8 mouse cellular contexts compared by ENCODE assay signal in genomic region chr9:45504977-45505376, GRCm38 (mm10).
DNase-seq lines count a peak whose midpoint lies in the region; ATAC-seq lines count a peak whose summit lies in the region.

No protein-coding gene starts in this region.

- H3K27me3 ChIP-seq in forebrain, embryonic 12.5 days: peaks cover 6% of the 10 kb centered on the region; the same call in 1 of the 2 replicates
- H3K27me3 ChIP-seq in forebrain, embryonic 11.5 days (ENCODE audit: control insufficient read depth, insufficient read depth, low read length): no peaks in the 10 kb centered on the region

- H3K4me1 ChIP-seq in forebrain, embryonic 12.5 days: peaks cover 50% of the 10 kb centered on the region
- H3K4me1 ChIP-seq in forebrain, embryonic 11.5 days (replicated peaks; ENCODE audit: control insufficient read depth, insufficient read depth, low read length): peaks cover 21% of the 10 kb centered on the region

- peak overlapping the region; percentile 19; the same call in 1 of the 2 replicates for H3K27ac ChIP-seq in forebrain, embryonic 12.5 days
- no peak overlapping the region for H3K27ac ChIP-seq in forebrain, embryonic 11.5 days (ENCODE audit: low read depth, low read length)

- no peaks in the 10 kb centered on the region for H3K9me3 ChIP-seq in forebrain, embryonic 12.5 days
- H3K9me3 ChIP-seq in forebrain, embryonic 11.5 days (ENCODE audit: control insufficient read depth, low read length): no peaks in the 10 kb centered on the region

- no peak for ATAC-seq in forebrain, embryonic 12.5 days (ENCODE audit: low FRiP score)
- ATAC-seq in forebrain, embryonic 11.5 days (replicated peaks; ENCODE audit: low FRiP score): no peak

- DNase-seq in forebrain, embryonic 11.5 days (ENCODE audit: low spot score): no peak
- DNase-seq in Muller cell, postnatal 12 days (ENCODE audit: inconsistent ontology term): peak; percentile 19
- DNase-seq in heart, postnatal 4 days: peak; percentile 39
- peak; percentile 43 for DNase-seq in lung, postnatal 14 days
- DNase-seq in cerebellum, adult 18-20 months: no peak
- no peak for DNase-seq in cerebellum, adult 9-11 months
- DNase-seq in adrenal gland, postnatal 25 days: no peak

- H3K4me2 ChIP-seq in forebrain, embryonic 12.5 days: no peak overlapping the region
- H3K4me2 ChIP-seq in forebrain, embryonic 11.5 days (ENCODE audit: low read depth, low read length, severe bottlenecking): no peak overlapping the region

- WGBS in forebrain, embryonic 12.5 days: 68% methylated on average over 5 of the region's 5 CpGs
- 64% methylated on average over 5 of the region's 5 CpGs for WGBS in forebrain, embryonic 11.5 days

- H3K36me3 ChIP-seq in forebrain, embryonic 12.5 days (replicated peaks): no peaks in the 10 kb centered on the region
- H3K36me3 ChIP-seq in forebrain, embryonic 11.5 days (ENCODE audit: control insufficient read depth, insufficient read depth, low read length): no peaks in the 10 kb centered on the region

- no peak overlapping the region for H3K4me3 ChIP-seq in forebrain, embryonic 12.5 days (replicated peaks)
- no peak overlapping the region for H3K4me3 ChIP-seq in forebrain, embryonic 11.5 days (ENCODE audit: low read depth, low read length)

- H3K9ac ChIP-seq in forebrain, embryonic 12.5 days: no peak overlapping the region
- H3K9ac ChIP-seq in forebrain, embryonic 11.5 days (ENCODE audit: low read length): no peak overlapping the region

Comparison
In these comparisons a context has a peak if more than half of its experiments do, and no peak if none do; other contexts are left out.
1. DNase-seq: peak in Muller cell, postnatal 12 days (single experiment), heart, postnatal 4 days (single experiment) and lung, postnatal 14 days (single experiment); none in forebrain, embryonic 11.5 days (single experiment), cerebellum, adult 18-20 months (0 of 2), cerebellum, adult 9-11 months (single experiment) and adrenal gland, postnatal 25 days (single experiment).